Mouse (Mus musculus): Measurements from ENCODE around the gene H13. TPM values are rescaled to one million over a fixed set of nuclear protein-coding genes. Genes with fewer than 3 reads are reported as not detected.

Gene H13
- 10 to 100 TPM; 34.4 to 36.3 (median 35.1) TPM for total RNA-seq (2022)

GRCm38 (mm10) chr2:152669256-152669638, at the start of gene H13:
Gene H13 (plus strand): TSS chr2:152669461.
- peak; percentile 90 for DNase-seq (ENCODE audit: low spot score)

GRCm38 (mm10) chr2:152620367-152621134, 48.7 kb upstream of the H13 start:
- DNase-seq (ENCODE audit: low spot score): no peak

- no peak for DNase-seq (ENCODE audit: low spot score)
Measured at GRCm38 (mm10) chr2:152622151-152622550, 47.1 kb upstream of the H13 start.

GRCm38 (mm10) chr2:152622953-152623352, 46.3 kb upstream of the H13 start, which contains the start of gene Defb25:
Gene Defb25 (minus strand): TSS chr2:152623053.
- DNase-seq (ENCODE audit: low spot score): no peak

- DNase-seq (ENCODE audit: low spot score): no peak
Measured at GRCm38 (mm10) chr2:152624566-152624965, 44.7 kb upstream of the H13 start.

- DNase-seq (ENCODE audit: low spot score): no peak
Measured at GRCm38 (mm10) chr2:152625256-152625655, 44.0 kb upstream of the H13 start.

- DNase-seq (ENCODE audit: low spot score): no peak
Measured at GRCm38 (mm10) chr2:152626774-152627591, 42.3 kb upstream of the H13 start, which contains the start of gene Rem1. Gene Rem1 (plus strand): TSS chr2:152626951.

GRCm38 (mm10) chr2:152628066-152628465, 41.2 kb upstream of the H13 start:
- no peak for DNase-seq (ENCODE audit: low spot score)

- DNase-seq (ENCODE audit: low spot score): no peak
Measured at GRCm38 (mm10) chr2:152629239-152629638, 40.0 kb upstream of the H13 start.

- DNase-seq (ENCODE audit: low spot score): no peak
Measured at GRCm38 (mm10) chr2:152629904-152630303, 39.4 kb upstream of the H13 start.

- no peak for DNase-seq (ENCODE audit: low spot score)
Measured at GRCm38 (mm10) chr2:152633334-152633733, 35.9 kb upstream of the H13 start.

GRCm38 (mm10) chr2:152634311-152634710, 35.0 kb upstream of the H13 start:
- DNase-seq (ENCODE audit: low spot score): no peak

- DNase-seq (ENCODE audit: low spot score): peak; percentile 82
Measured at GRCm38 (mm10) chr2:152636246-152637005, 32.8 kb upstream of the H13 start.

GRCm38 (mm10) chr2:152637006-152637322, 32.3 kb upstream of the H13 start:
- no peak for DNase-seq (ENCODE audit: low spot score)

GRCm38 (mm10) chr2:152637381-152637780, 31.9 kb upstream of the H13 start:
- DNase-seq (ENCODE audit: low spot score): no peak

- DNase-seq (ENCODE audit: low spot score): no peak
Measured at GRCm38 (mm10) chr2:152638865-152639264, 30.4 kb upstream of the H13 start.

GRCm38 (mm10) chr2:152639406-152640113, 29.7 kb upstream of the H13 start:
- peak; percentile 64 for DNase-seq (ENCODE audit: low spot score)

GRCm38 (mm10) chr2:152652901-152653620, 16.2 kb upstream of the H13 start:
- peak; percentile 59 for DNase-seq (ENCODE audit: low spot score)

GRCm38 (mm10) chr2:152653874-152654715, 15.2 kb upstream of the H13 start:
- no peak for DNase-seq (ENCODE audit: low spot score)

- no peak for DNase-seq (ENCODE audit: low spot score)
Measured at GRCm38 (mm10) chr2:152657398-152657797, 11.9 kb upstream of the H13 start.
